Mouse (Mus musculus) T-helper 1 cell (primary cell): Measurements from ENCODE around the gene Trim8.

Experiments
- in situ Hi-C: fragments of 300-600 bp; cut with MboI, MseI; formaldehyde crosslinking; loops from one replicate; pipeline ENCODE4 v1.15.1; 2025; ENCODE audit warnings: high pct_unique_total_duplicates

The Trim8 gene

GRCm38 (mm10) chr19:46523131-46523479 is 21.6 kb downstream of the Trim8 start:
- in situ Hi-C loops = no loop called here

- in situ Hi-C loops = no loop called here
These were observed 22.1 kb downstream of the Trim8 start for GRCm38 (mm10) chr19:46523480-46524151.

DNA sequence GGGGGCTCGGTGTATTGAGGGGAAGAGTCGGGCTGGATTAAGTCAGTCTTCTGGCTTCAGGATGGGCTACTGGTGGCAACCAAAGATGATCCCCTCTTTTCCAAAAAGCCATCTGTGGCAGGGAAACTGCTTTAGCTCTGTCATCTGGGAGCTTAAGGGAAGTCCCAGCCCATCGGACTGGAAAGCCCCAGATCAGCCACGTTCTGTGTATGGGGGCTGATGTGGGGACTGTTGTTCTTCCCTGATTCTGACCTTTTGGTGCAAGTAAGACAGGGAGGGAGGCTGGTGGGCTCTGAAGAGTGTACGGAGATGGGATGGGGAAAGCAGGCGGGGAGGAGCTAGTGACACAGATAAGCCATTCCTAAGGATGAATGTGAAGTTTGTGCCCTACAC is 22.6 kb downstream of the Trim8 start:
- in situ Hi-C loops = no loop called here

GRCm38 (mm10) chr19:46524601-46525321 is 23.3 kb downstream of the Trim8 start:
- in situ Hi-C loops = no loop called here

GRCm38 (mm10) chr19:46525691-46526631 is 24.5 kb downstream of the Trim8 start:
- in situ Hi-C loops = no loop called here

DNA sequence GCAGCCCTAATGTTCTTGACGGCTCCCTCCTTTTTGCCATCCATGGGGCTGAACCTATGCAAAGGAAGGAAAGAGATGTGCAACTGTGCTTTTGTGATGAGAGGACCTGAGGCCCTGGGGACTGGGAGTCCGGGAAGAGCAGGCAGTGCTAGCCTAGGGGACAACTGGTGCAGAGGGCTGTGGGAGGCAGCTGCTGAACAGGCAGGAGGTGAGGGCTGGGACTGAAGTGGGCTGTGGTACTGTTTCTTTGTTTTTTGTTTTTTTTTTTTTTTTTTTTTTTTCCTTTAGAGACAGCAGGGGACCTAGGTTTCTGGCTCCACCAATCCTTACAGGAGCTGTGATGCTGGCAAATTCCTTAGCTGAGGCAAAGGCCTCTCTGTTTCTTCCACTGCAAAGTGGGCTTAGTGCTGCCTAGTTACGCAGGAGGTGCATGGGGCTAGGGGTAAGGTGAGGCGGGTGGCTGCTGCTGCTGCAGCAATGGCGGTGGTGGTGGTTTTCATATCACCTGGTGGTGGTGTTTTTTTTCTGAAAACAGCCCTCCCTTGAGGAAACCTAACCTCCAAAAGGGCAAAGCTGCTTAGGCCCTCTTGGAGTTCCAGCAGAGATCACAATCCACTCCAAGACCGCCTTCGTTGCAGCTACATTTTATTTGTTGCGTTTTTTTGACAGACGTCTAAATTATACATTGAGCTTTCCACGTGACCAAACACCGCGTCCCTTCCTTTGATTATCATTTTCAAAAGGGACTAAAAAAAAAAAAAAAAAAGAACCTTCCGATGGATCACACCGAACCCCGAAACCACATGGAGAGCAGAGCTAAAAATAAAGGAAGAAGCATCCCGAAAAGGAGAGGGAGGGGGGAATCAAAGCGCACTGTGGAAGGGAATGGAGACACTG is 26.4 kb downstream of the Trim8 start:
- in situ Hi-C loops = no loop called here

DNA sequence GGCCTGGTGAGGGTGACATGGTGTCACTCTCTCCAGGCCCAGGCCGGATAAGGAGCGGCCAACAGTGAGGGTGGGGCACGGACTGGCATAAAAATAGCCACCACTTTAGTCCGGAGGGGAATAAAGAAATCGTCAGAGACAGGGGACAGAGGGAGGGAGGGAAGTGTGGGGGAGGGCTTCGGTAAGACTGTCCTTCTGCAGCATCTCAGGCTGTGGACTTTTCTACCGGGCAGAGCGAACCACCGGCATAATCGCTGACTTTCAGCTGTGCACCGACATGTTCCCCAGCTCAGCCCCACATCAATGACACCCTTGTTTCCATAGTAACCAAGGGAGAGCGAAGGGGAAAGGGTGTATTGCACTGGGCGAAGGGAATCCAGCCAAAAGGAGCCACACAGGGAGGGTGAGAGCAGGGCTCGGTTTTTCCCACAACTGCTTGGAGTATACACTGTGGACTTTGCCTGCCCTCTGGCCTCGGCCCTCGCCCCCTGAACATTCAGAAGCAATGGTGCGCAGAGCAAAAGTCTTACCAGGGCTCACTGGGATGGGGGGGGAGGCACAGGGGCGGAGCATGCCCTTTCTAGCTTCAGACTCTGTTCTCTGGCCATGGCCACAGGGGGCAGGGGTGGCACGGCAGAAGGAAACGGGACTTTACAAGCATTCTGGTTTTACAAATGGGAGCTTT is 27.2 kb downstream of the Trim8 start:
- in situ Hi-C loops = no loop called here

DNA sequence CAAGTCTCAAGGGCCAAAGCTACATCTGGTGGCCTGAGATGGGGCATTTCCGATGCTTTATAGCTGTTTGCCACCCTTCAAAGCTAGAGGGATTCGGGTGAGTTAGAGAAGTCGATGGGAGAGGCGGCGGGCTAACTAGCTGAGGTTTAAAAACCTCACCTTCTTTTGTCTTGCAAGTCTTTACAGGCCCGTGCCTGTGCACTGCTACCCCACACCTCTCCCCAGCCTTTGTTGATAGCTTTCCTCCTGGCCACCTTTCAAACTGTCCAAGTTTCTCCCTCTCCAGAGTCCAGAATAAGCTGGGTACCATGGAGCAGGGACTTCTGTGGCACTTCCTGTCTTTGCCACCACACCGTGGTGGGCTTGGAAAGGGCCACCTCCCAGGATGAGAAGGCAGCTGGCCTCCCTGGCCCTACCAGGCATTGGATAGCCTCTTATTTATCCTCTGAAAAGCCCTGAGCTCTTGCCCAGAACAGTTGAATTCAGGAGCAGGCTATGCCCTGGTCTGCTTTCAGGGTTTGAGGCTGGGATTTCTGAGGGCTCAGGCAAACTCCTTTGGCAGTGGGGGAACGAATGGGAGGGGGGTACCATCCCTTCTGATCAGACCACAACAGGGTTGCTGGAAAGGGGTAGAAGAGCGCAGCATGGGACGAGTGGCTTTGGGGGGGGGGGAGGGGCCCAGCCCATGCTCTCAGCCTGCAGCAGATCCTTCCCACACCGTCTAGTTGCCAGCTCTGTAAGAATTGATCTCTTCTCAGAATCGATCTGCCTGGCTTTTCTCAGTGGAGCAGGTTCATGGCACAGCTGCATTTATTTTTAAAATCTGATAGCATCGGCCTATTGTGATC is 28.3 kb downstream of the Trim8 start:
- in situ Hi-C loops = loop anchor here (10.0 kb wide), 1 partner anchor 385 kb away; the partner anchor contains the start of gene Pitx3

- in situ Hi-C loops = loop anchor here (10.0 kb wide), 1 partner anchor 386 kb away; the partner anchor contains the start of gene Pitx3
These were observed 29.0 kb downstream of the Trim8 start for GRCm38 (mm10) chr19:46530449-46530990.

- in situ Hi-C loops = loop anchor here (10.0 kb wide), 1 partner anchor 387 kb away; the partner anchor contains the start of gene Pitx3
These were observed 29.8 kb downstream of the Trim8 start for GRCm38 (mm10) chr19:46531071-46532030.

DNA sequence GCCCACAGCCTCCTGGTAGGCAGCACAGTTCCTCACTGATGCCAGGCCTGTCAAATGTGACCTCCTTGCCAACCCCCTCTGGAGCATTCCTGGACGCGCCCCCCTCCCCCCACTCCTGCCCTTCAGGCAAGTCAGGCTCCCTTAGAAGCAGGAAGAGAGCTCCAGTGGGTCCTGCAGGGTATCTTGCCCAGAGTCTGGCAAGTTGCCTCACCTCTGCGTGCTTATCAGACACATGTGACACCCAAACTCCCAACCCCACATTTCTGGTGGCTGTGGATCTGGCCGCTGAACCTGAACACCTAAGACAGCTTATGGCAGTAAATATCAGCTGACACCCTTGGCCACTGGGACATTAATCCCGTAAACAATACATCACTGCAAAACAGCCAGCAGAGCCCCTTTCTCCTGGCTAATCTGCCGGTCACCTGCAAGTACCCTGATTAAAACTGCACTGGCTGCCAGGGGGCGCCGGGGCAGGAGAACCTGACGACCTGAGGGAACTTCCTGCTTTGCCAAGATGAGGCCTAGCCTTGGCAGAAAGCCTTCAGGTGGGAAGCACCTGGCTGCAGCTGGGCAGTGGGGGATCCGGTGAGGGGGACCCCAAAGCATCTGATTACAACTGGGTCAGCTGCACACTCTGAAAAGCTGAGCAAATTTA is 30.7 kb downstream of the Trim8 start:
- in situ Hi-C loops = loop anchor here (10.0 kb wide), 1 partner anchor 387 kb away; the partner anchor contains the start of gene Pitx3

GRCm38 (mm10) chr19:46533066-46533465 is 31.6 kb downstream of the Trim8 start:
- in situ Hi-C loops = loop anchor here (10.0 kb wide), 1 partner anchor 388 kb away; the partner anchor contains the start of gene Pitx3

- in situ Hi-C loops = loop anchor here (10.0 kb wide), 1 partner anchor 389 kb away; the partner anchor contains the start of gene Pitx3
These were observed 32.0 kb downstream of the Trim8 start for GRCm38 (mm10) chr19:46533525-46533924.

DNA sequence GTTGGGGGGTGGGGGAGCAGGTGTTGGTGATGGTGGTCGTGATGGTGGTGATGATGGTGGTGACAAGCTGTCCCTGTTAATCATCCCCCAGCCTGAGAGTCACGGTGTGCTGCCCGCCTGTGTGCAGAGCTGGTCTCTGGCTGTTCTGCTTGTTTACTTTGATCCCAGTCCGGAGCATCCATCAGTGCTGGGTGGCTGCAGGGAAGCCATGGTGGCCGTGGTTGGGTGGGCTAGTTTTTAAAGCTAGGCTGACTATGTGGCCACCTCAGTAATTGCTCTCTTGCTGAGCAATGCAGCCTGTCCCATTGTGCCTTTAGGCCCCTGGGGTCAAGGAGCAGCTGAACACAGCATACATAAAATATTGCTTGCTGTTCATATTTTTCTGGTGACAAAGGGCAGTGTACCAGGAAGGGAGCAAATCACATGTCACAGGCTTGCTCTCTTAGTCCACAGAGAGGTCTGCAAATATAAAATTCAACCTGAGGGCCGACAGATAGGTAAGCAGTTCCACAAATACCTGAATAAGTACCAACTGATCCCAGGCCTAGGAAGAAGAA is 33.1 kb downstream of the Trim8 start:
- in situ Hi-C loops = loop anchor here (10.0 kb wide), 1 partner anchor 390 kb away; the partner anchor contains the start of gene Pitx3

DNA sequence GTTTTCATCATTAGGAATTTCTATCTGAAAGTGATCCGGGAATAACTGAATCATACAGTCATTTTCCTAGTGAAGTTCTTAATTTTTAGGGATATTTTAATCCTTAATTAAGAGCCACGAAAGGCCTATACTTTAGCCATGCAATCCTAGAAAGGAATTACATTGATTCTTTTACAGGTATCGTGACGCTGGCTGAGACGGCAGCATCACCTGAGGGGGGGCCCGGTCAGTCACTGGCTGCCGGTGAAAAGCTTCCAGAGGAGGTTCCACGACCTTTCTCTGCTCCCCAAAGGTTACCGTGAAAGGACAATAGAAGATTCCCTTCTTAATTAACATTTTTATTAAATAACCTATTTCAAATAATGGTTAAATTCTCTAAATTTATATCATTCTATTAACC is 35.9 kb downstream of the Trim8 start:
- in situ Hi-C loops = loop anchor here (10.0 kb wide), 1 partner anchor 393 kb away; the partner anchor contains the start of gene Pitx3

DNA sequence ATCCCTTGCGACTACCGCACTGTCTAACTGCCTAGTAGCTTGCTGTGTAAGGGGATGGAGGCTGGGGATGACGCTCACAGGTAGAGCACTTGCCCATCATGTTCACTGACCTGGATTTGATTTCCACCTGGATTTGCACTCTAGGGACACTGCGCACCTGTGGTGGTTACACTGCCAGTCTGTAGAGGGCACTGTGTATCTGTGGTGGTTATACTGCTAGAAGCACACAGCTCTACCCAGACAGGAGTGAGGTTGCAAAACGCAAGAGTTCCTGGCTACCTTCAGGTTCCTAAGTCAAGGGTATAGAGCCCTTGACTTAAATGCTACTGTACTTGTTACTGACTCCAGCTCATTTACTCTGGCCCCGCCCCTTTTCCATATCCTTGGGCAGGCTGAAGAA is 36.7 kb downstream of the Trim8 start:
- in situ Hi-C loops = loop anchor here (10.0 kb wide), 1 partner anchor 393 kb away; the partner anchor contains the start of gene Pitx3

DNA sequence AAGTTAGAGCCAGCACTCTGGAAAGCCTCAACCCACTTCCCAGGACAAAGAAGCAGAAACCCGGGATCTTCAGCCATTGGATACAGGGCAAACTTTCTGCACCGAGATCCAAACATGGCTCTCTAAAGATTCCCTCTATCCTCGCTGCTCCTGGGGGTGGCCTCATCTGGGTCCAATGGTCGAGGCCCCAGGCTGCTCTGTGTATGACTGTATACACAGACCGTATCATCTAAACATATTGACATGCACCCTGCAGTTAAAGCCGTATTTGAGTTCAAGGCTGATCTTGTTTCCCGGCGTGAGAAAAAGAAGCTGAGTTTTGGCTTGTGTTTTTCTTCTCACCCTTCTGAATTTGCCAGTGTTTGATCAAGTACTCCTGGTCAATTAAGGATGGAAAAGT is 41.2 kb downstream of the Trim8 start:
- in situ Hi-C loops = no loop called here
